In genomic region chr9:77953053-77953452, GRCm38 (mm10) we compare ENCODE assay signal across 13 mouse cellular contexts. TPM values are rescaled to one million over a fixed set of nuclear protein-coding genes. Genes with fewer than 3 reads are reported as not detected.
A peak's percentile ranks its signal among the peaks of the same experiment; 100 is the strongest.
DNase-seq lines count a peak whose midpoint lies in the region; ATAC-seq and TF ChIP-seq lines count a peak whose summit lies in the region.
"Had no signal": no experiment of that assay in that cellular context is flagged by ENCODE, and none has a peak within 500 bp of the region (broad histone marks: within the 10 kb centered on the region; RNA-seq: fewer than 3 reads in every experiment).

No protein-coding gene starts in this region.

- no peak overlapping the region for H3K27ac ChIP-seq in forebrain, postnatal 0 days (ENCODE audit: low read depth, low read length)
- H3K27ac ChIP-seq in forebrain, embryonic 11.5 days (ENCODE audit: low read depth, low read length): no peak overlapping the region
- H3K27ac ChIP-seq in midbrain, embryonic 13.5 days: no peak overlapping the region
- H3K27ac ChIP-seq in midbrain, embryonic 11.5 days (ENCODE audit: low read depth, low read length): no peak overlapping the region
- 0 out of 2 replicates have a peak overlapping the region, but pooled peaks have one; percentile 3 for H3K27ac ChIP-seq in cerebellum, adult 2 months (ENCODE audit: insufficient read depth, low read length)
- no peak overlapping the region for H3K27ac ChIP-seq in intestine, postnatal 0 days (ENCODE audit: low read depth, low read length)
- H3K27ac ChIP-seq: liver, embryonic 13.5 days; stomach, postnatal 0 days had no signal

- DNase-seq in forebrain, postnatal 0 days: no peak
- DNase-seq in forebrain, embryonic 11.5 days (ENCODE audit: low spot score): no peak
- no peak for DNase-seq in midbrain, embryonic 11.5 days (ENCODE audit: low spot score, missing footprints)
- peak; percentile 58 to 67 for DNase-seq in cerebellum, adult 2 months
- DNase-seq in retina, adult 2 months (ENCODE audit: low read depth, low spot score): peak; percentile 15
- DNase-seq in kidney, postnatal 25 days: no peak
- DNase-seq: B cell, adult 2 months; liver, embryonic 13.5 days; right cerebral cortex, postnatal 14 days had no signal

- no peak overlapping the region for H3K4me2 ChIP-seq in forebrain, postnatal 0 days (ENCODE audit: low read depth)
- no peak overlapping the region for H3K4me2 ChIP-seq in forebrain, embryonic 11.5 days (ENCODE audit: low read depth, low read length, severe bottlenecking)
- no peak overlapping the region for H3K4me2 ChIP-seq in midbrain, embryonic 13.5 days (replicated peaks)
- H3K4me2 ChIP-seq in midbrain, embryonic 11.5 days: no peak overlapping the region
- H3K4me2 ChIP-seq in intestine, postnatal 0 days (replicated peaks; ENCODE audit: low read depth): no peak overlapping the region
- H3K4me2 ChIP-seq: liver, embryonic 13.5 days had no signal

- TF ChIP-seq CTCF in forebrain, postnatal 0 days (IDR thresholded peaks at IDR 0.05; ENCODE audit: low read depth): no peak
- no peak for TF ChIP-seq CTCF in cerebellum, adult 2 months (IDR thresholded peaks at IDR 0.05; ENCODE audit: borderline replicate concordance, insufficient read depth, low read depth, low read length)
- TF ChIP-seq CTCF in intestine, postnatal 0 days (IDR thresholded peaks at IDR 0.05; ENCODE audit: low read depth): no peak

- TF ChIP-seq POLR2A in cerebellum, adult 2 months (IDR thresholded peaks at IDR 0.05; ENCODE audit: borderline replicate concordance, insufficient read depth, low read length): no peak

- 67% methylated on average over 8 of the region's 8 CpGs for WGBS in forebrain, postnatal 0 days
- 91% methylated on average over 8 of the region's 8 CpGs for WGBS in forebrain, embryonic 11.5 days
- 81% methylated on average over 8 of the region's 8 CpGs for WGBS in midbrain, embryonic 13.5 days
- WGBS in midbrain, embryonic 11.5 days: 84% methylated on average over 8 of the region's 8 CpGs
- WGBS in cerebellum, adult 2 months: 11% methylated on average over 8 of the region's 8 CpGs
- 72% methylated on average over 8 of the region's 8 CpGs for WGBS in intestine, postnatal 0 days

- peaks cover 6% of the 10 kb centered on the region; the same call in 1 of the 2 replicates for H3K36me3 ChIP-seq in forebrain, postnatal 0 days (ENCODE audit: insufficient read depth)
- no peaks in the 10 kb centered on the region for H3K36me3 ChIP-seq in forebrain, embryonic 11.5 days (ENCODE audit: control insufficient read depth, insufficient read depth, low read length)
- peaks cover 5% of the 10 kb centered on the region for H3K36me3 ChIP-seq in midbrain, embryonic 13.5 days
- no peaks in the 10 kb centered on the region for H3K36me3 ChIP-seq in midbrain, embryonic 11.5 days (ENCODE audit: control insufficient read depth, insufficient read depth, low read length)
- H3K36me3 ChIP-seq in intestine, postnatal 0 days (ENCODE audit: control insufficient read depth, insufficient read depth): no peaks in the 10 kb centered on the region
- H3K36me3 ChIP-seq: liver, embryonic 13.5 days had no signal

- no peak overlapping the region for H3K4me3 ChIP-seq in forebrain, postnatal 0 days (ENCODE audit: low read depth, low read length)
- H3K4me3 ChIP-seq in forebrain, embryonic 11.5 days (ENCODE audit: low read depth, low read length): no peak overlapping the region
- H3K4me3 ChIP-seq in midbrain, embryonic 13.5 days (replicated peaks): no peak overlapping the region
- H3K4me3 ChIP-seq in midbrain, embryonic 11.5 days (ENCODE audit: low read depth, low read length): no peak overlapping the region
- H3K4me3 ChIP-seq in cerebellum, adult 2 months (replicated peaks; ENCODE audit: insufficient read depth, low read depth, low read length): no peak overlapping the region
- no peak overlapping the region for H3K4me3 ChIP-seq in intestine, postnatal 0 days (ENCODE audit: low read depth, low read length)
- H3K4me3 ChIP-seq: erythroblast, embryonic 14.5 days; liver, embryonic 13.5 days had no signal

- H3K27me3 ChIP-seq in forebrain, postnatal 0 days (ENCODE audit: insufficient read depth, low read length): no peaks in the 10 kb centered on the region
- no peaks in the 10 kb centered on the region for H3K27me3 ChIP-seq in forebrain, embryonic 11.5 days (ENCODE audit: control insufficient read depth, insufficient read depth, low read length)
- H3K27me3 ChIP-seq in midbrain, embryonic 13.5 days: no peaks in the 10 kb centered on the region
- H3K27me3 ChIP-seq in midbrain, embryonic 11.5 days (ENCODE audit: control insufficient read depth, insufficient read depth, low read length): no peaks in the 10 kb centered on the region
- no peaks in the 10 kb centered on the region for H3K27me3 ChIP-seq in cerebellum, adult 2 months (ENCODE audit: control insufficient read depth, insufficient read depth, low read length)
- no peaks in the 10 kb centered on the region for H3K27me3 ChIP-seq in intestine, postnatal 0 days (replicated peaks; ENCODE audit: control insufficient read depth, insufficient read depth, low read length)
- H3K27me3 ChIP-seq: liver, embryonic 13.5 days had no signal

- H3K9me3 ChIP-seq in forebrain, postnatal 0 days (ENCODE audit: low read length): no peaks in the 10 kb centered on the region
- H3K9me3 ChIP-seq in forebrain, embryonic 11.5 days (ENCODE audit: control insufficient read depth, low read length): no peaks in the 10 kb centered on the region
- H3K9me3 ChIP-seq in midbrain, embryonic 13.5 days: no peaks in the 10 kb centered on the region
- H3K9me3 ChIP-seq in midbrain, embryonic 11.5 days (ENCODE audit: control insufficient read depth, low read length): no peaks in the 10 kb centered on the region
- no peaks in the 10 kb centered on the region for H3K9me3 ChIP-seq in intestine, postnatal 0 days (ENCODE audit: control insufficient read depth)
- H3K9me3 ChIP-seq: liver, embryonic 13.5 days had no signal

- ATAC-seq in forebrain, postnatal 0 days: peak; percentile 45; the same call in 1 of the 2 replicates
- no peak for ATAC-seq in forebrain, embryonic 11.5 days (replicated peaks; ENCODE audit: low FRiP score)
- peak; percentile 10; the same call in 1 of the 2 replicates for ATAC-seq in midbrain, embryonic 13.5 days
- no peak for ATAC-seq in midbrain, embryonic 11.5 days (ENCODE audit: low FRiP score)
- no peak for ATAC-seq in intestine, postnatal 0 days

- no peak overlapping the region for H3K9ac ChIP-seq in forebrain, postnatal 0 days
- H3K9ac ChIP-seq in forebrain, embryonic 11.5 days (ENCODE audit: low read length): no peak overlapping the region
- no peak overlapping the region for H3K9ac ChIP-seq in midbrain, embryonic 13.5 days (replicated peaks)
- no peak overlapping the region for H3K9ac ChIP-seq in midbrain, embryonic 11.5 days (ENCODE audit: low read length)
- H3K9ac ChIP-seq in intestine, postnatal 0 days (ENCODE audit: low read depth, low read length): no peak overlapping the region
- H3K9ac ChIP-seq: liver, embryonic 13.5 days had no signal

- H3K4me1 ChIP-seq in forebrain, postnatal 0 days (ENCODE audit: insufficient read depth): no peaks in the 10 kb centered on the region
- H3K4me1 ChIP-seq in forebrain, embryonic 11.5 days (replicated peaks; ENCODE audit: control insufficient read depth, insufficient read depth, low read length): 0 out of 2 replicates have a peak, but pooled peaks cover 9% of the 10 kb centered on the region
- H3K4me1 ChIP-seq in midbrain, embryonic 13.5 days (replicated peaks): peaks cover 18% of the 10 kb centered on the region
- H3K4me1 ChIP-seq in midbrain, embryonic 11.5 days (ENCODE audit: control insufficient read depth, insufficient read depth, low read length): no peaks in the 10 kb centered on the region
- H3K4me1 ChIP-seq in cerebellum, adult 2 months (ENCODE audit: control insufficient read depth, insufficient read depth, low read length): peaks cover 38% of the 10 kb centered on the region
- H3K4me1 ChIP-seq in intestine, postnatal 0 days (replicated peaks; ENCODE audit: control insufficient read depth, insufficient read depth, low read length): no peaks in the 10 kb centered on the region

RNA-seq across cellular contexts. Expression of gene Elovl5, which starts 35.9 kb away (rescaled TPM):
- total RNA-seq in forebrain, postnatal 0 days (2014; rRNA removed): 70.3 and 83.4 TPM in 2 replicates
- 43.2 and 61.1 TPM in 2 replicates for polyA plus RNA-seq in forebrain, postnatal 0 days (2015; fragmentation: Nextera tagmentation; extraction: Ambion mirVana)
- 97.8 and 101 TPM in 2 replicates for polyA plus RNA-seq in forebrain, embryonic 11.5 days (2014; fragmentation: Nextera tagmentation; extraction: Ambion mirVana)
- 53.4 and 55.1 TPM in 2 replicates for polyA plus RNA-seq in midbrain, embryonic 13.5 days (2015; fragmentation: Nextera tagmentation; extraction: Ambion mirVana)
- 98.2 and 105 TPM in 2 replicates for polyA plus RNA-seq in midbrain, embryonic 11.5 days (2014; fragmentation: Nextera tagmentation; extraction: Ambion mirVana)
- 102 and 109 TPM in 2 replicates for polyA plus RNA-seq in cerebellum, adult 2 months (2012; rRNA removed)
- polyA plus RNA-seq in intestine, postnatal 0 days (2015; fragmentation: Nextera tagmentation; extraction: Ambion mirVana): 32.5 and 35.0 TPM in 2 replicates

Comparison
In these comparisons a context has a peak if more than half of its experiments do, and no peak if none do; other contexts are left out.
1. ATAC-seq: peak in forebrain, postnatal 0 days (single experiment) and midbrain, embryonic 13.5 days (single experiment); none in forebrain, embryonic 11.5 days (single experiment), midbrain, embryonic 11.5 days (single experiment) and intestine, postnatal 0 days (single experiment).
2. DNase-seq: peak in cerebellum, adult 2 months (2 of 2) and retina, adult 2 months (single experiment); none in forebrain, postnatal 0 days (single experiment), forebrain, embryonic 11.5 days (single experiment), midbrain, embryonic 11.5 days (single experiment) and kidney, postnatal 25 days (0 of 2).